Comparison of ENCODE assay signal across 9 mouse cellular contexts in the genomic region with DNA sequence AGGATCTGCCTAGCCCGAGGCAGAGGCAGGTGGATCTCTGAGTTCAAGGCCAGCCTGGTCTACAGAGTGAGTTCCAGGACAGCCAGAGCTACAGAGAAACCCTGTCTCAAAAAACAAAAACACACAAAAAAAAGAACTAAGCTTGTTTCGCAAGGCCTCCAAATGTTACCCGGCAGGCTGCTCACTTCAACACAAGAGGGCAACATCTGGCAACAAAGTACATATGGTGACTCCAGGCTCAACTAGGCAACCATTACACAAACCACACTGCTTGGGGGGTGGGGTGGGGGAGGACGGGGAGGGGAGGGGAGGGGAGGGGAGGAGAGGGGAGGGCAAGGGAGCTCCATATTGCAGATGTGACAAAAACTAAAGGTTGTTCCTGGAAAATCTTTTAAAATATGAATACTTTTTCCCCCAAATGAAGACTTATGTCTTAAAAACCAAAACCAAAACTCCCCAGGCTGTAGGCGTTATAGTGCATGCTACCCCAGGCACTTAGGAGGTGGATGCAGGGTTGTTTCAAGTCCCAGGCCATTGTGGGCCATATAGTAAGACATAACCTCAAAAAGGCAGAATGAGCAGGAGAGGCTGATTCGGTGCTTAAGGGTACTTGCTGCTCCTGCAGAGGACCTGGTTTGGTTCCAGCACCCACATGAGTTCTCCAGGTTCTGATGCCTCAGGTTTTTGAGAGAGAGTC. TPM values are rescaled to one million over a fixed set of nuclear protein-coding genes. Genes with fewer than 3 reads are reported as not detected.
DNase-seq lines count a peak whose midpoint lies in the region; ATAC-seq and TF ChIP-seq lines count a peak whose summit lies in the region.
"Had no signal": no experiment of that assay in that cellular context is flagged by ENCODE, and none has a peak within 500 bp of the region (broad histone marks: within the 10 kb centered on the region; RNA-seq: fewer than 3 reads in every experiment).

No protein-coding gene starts in this region.

- POLR2A ChIA-PET in Patski (lab: Charles Lee): no interaction called here

- H3K27me3 ChIP-seq in Patski: no peaks in the 10 kb centered on the region
- H3K27me3 ChIP-seq: midbrain, embryonic 13.5 days had no signal

- TF ChIP-seq POLR2A in lung, adult 2 months (IDR thresholded peaks at IDR 0.05; ENCODE audit: borderline replicate concordance, extremely low read depth, low read depth, low read length): no peak

- no peak for ATAC-seq in Patski
- ATAC-seq: midbrain, embryonic 13.5 days had no signal

- in situ Hi-C loops in Patski (cut with MboI; ENCODE audit: low pct_unique_long_range_greater_than_20kb): loop anchor here (5.0 kb wide), 1 partner anchor 131 kb away; no protein-coding TSS in a partner anchor

- TF ChIP-seq CTCF in left cerebral cortex, adult 2 months (IDR thresholded peaks at IDR 0.05): peak; percentile 8; the same call in 1 of the 2 replicates
- TF ChIP-seq CTCF in Patski (IDR thresholded peaks at IDR 0.05): peak; percentile 56
- 0 out of 2 replicates have a peak, but pooled peaks have one; percentile 39 for TF ChIP-seq CTCF in lung, adult 2 months (IDR thresholded peaks at IDR 0.05; ENCODE audit: insufficient read depth, low read length)

- intact Hi-C loops in left cerebral cortex, adult 2 months (cut with DNase I): no loop called here

- no peak for DNase-seq in left cerebral cortex, adult 2 months (ENCODE audit: extremely low spot score in 1 of 2, low spot score in 2 of 2)
- no peak for DNase-seq in left cerebral cortex, adult 9 months (ENCODE audit: low spot score in 2 of 2)
- no peak for DNase-seq in Patski (ENCODE audit: low read depth, low spot score)
- DNase-seq in lung, adult 2 months: no peak
- peak; percentile 66 for DNase-seq in thymus, postnatal 14 days
- DNase-seq in cerebellum, adult 11 months: no peak
- DNase-seq in retina, embryonic 14.5 days (ENCODE audit: low spot score): no peak

- H3K4me1 ChIP-seq in lung, adult 2 months (ENCODE audit: control insufficient read depth, insufficient read depth, low read length): peaks cover 1% of the 10 kb centered on the region; the same call in 1 of the 2 replicates
- H3K4me1 ChIP-seq: forebrain, embryonic 10.5 days; midbrain, embryonic 13.5 days had no signal

- CTCF ChIA-PET in Patski (lab: Charles Lee): interaction anchor here (0.6 to 1.0 kb wide), 3 partner anchors 126 to 150 kb away, joined by 3 to 4 read pairs (median 3); no protein-coding TSS in a partner anchor

- H3K27ac ChIP-seq in left cerebral cortex, adult 2 months: no peak overlapping the region
- H3K27ac ChIP-seq: forebrain, embryonic 10.5 days; midbrain, embryonic 13.5 days had no signal

- WGBS in lung, adult 2 months: 63% methylated on average over 6 of the region's 6 CpGs

- no peak overlapping the region for H3K4me3 ChIP-seq in left cerebral cortex, adult 2 months
- H3K4me3 ChIP-seq in lung, adult 2 months (replicated peaks; ENCODE audit: extremely low read depth, low read depth, low read length): no peak overlapping the region
- H3K4me3 ChIP-seq: forebrain, embryonic 10.5 days; midbrain, embryonic 13.5 days had no signal

RNA-seq across cellular contexts. Expression of a gene that starts 21.2 kb away (rescaled TPM):
- total RNA-seq in left cerebral cortex, adult 2 months (2021): 10 to 100 TPM; 85.4 to 93.5 TPM
- polyA plus RNA-seq in Patski (2021): 1.9 TPM
- polyA plus RNA-seq in lung, adult 2 months (2012; rRNA removed): 31.6 and 72.3 TPM in 2 replicates

RNA-seq across cellular contexts. Expression of a gene that starts 23.5 kb away (rescaled TPM):
- 10 to 100 TPM; 17.6 to 19.9 TPM for total RNA-seq in left cerebral cortex, adult 2 months (2021)
- polyA plus RNA-seq in Patski (2021): 12.0 TPM
- polyA plus RNA-seq in lung, adult 2 months (2012; rRNA removed): 6.4 and 6.8 TPM in 2 replicates

RNA-seq across cellular contexts. Expression of a gene that starts 24.2 kb away (rescaled TPM):
- 1 to 10 TPM; 6.8 to 7.1 TPM for total RNA-seq in left cerebral cortex, adult 2 months (2021)
- polyA plus RNA-seq in Patski (2021): 8.5 TPM
- 1.9 and 2.2 TPM in 2 replicates for polyA plus RNA-seq in lung, adult 2 months (2012; rRNA removed)

RNA-seq across cellular contexts. Expression of a gene that starts 58.1 kb away (rescaled TPM):
- 10 to 100 TPM; 64.9 to 66.4 TPM for total RNA-seq in left cerebral cortex, adult 2 months (2021)
- 26.2 TPM for polyA plus RNA-seq in Patski (2021)
- 16.4 and 24.0 TPM in 2 replicates for polyA plus RNA-seq in lung, adult 2 months (2012; rRNA removed)

Comparison
In these comparisons a context has a peak if more than half of its experiments do, and no peak if none do; other contexts are left out.
1. RNA of a gene that starts 21.2 kb away (polyA plus RNA-seq): 31.6 to 72.3 TPM in lung, adult 2 months; 1.9 TPM in Patski (single experiment); every median in the first group is over 10 times any median in the second.
2. Peak in every context shown above with its lines, with median percentiles within 50 percentile points of each other: CTCF ChIP-seq.